Mouse (Mus musculus): ENCODE data around the gene Gm28035. TPM values are rescaled to one million over a fixed set of nuclear protein-coding genes. Genes with fewer than 3 reads are reported as not detected.

Gm28035 gene
- polyA plus RNA-seq, 1 experiment from 2014 or later = 0.20 TPM

- DNase-seq (ENCODE audit: low spot score) (no peak), ATAC-seq (replicated peaks; ENCODE audit: low FRiP score, low read depth) (no peak)
- H3K4me3 ChIP-seq (replicated peaks; ENCODE audit: low read depth, low read length) = no peak overlapping the region
- no peaks in the 10 kb centered on the region for H3K9me3 ChIP-seq (replicated peaks; ENCODE audit: low read length)
- peaks cover 7% of the 10 kb centered on the region for H3K4me1 ChIP-seq (replicated peaks; ENCODE audit: insufficient read depth, low read length)
- TF ChIP-seq CTCF (IDR thresholded peaks at IDR 0.05; ENCODE audit: low read depth) = no peak
- no peak overlapping the region for H3K4me2 ChIP-seq (ENCODE audit: low read length)
- WGBS = 75% methylated on average over 7 of the region's 7 CpGs
- peak overlapping the region; percentile 66 for H3K27ac ChIP-seq
- peaks cover 47% of the 10 kb centered on the region for H3K36me3 ChIP-seq (ENCODE audit: insufficient read depth, low read length)
- H3K27me3 ChIP-seq (ENCODE audit: insufficient read depth, low read length) = no peaks in the 10 kb centered on the region
- H3K9ac ChIP-seq (ENCODE audit: low read depth, low read length) = no peak overlapping the region
These were observed 17.5 kb downstream of the Gm28035 start for GRCm38 (mm10) chr2:30257699-30258460.

GRCm38 (mm10) chr2:30258600-30258999 is 18.2 kb downstream of the Gm28035 start:
- no peak overlapping the region for H3K4me3 ChIP-seq (replicated peaks; ENCODE audit: low read depth, low read length)
- DNase-seq (ENCODE audit: low spot score) (peak; percentile 47), ATAC-seq (replicated peaks; ENCODE audit: low FRiP score, low read depth) (0 out of 2 replicates have a peak, but pooled peaks have one; percentile 19)
- H3K9ac ChIP-seq (ENCODE audit: low read depth, low read length) = no peak overlapping the region
- H3K4me1 ChIP-seq (replicated peaks; ENCODE audit: insufficient read depth, low read length) = peaks cover 7% of the 10 kb centered on the region; the same call in 1 of the 2 replicates
- no peak overlapping the region for H3K4me2 ChIP-seq (ENCODE audit: low read length)
- H3K36me3 ChIP-seq (ENCODE audit: insufficient read depth, low read length) = peaks cover 54% of the 10 kb centered on the region
- 54% methylated on average over 4 of the region's 4 CpGs for WGBS
- no peaks in the 10 kb centered on the region for H3K9me3 ChIP-seq (replicated peaks; ENCODE audit: low read length)
- no peaks in the 10 kb centered on the region for H3K27me3 ChIP-seq (ENCODE audit: insufficient read depth, low read length)
- no peak for TF ChIP-seq CTCF (IDR thresholded peaks at IDR 0.05; ENCODE audit: low read depth)
- H3K27ac ChIP-seq = no peak overlapping the region

GRCm38 (mm10) chr2:30259131-30260064 is 19.0 kb downstream of the Gm28035 start:
- no peak for ATAC-seq (replicated peaks; ENCODE audit: low FRiP score, low read depth)
- Histone ChIP-seq H3K9me3 (replicated peaks; ENCODE audit: low read length) (no peaks in the 10 kb centered on the region), H3K27ac (no peak overlapping the region; the same call in 1 of the 2 replicates), H3K4me1 (replicated peaks; ENCODE audit: insufficient read depth, low read length) (peaks cover 7% of the 10 kb centered on the region; the same call in 1 of the 2 replicates), H3K27me3 (ENCODE audit: insufficient read depth, low read length) (no peaks in the 10 kb centered on the region), H3K4me3 (replicated peaks; ENCODE audit: low read depth, low read length) (no peak overlapping the region), H3K36me3 (ENCODE audit: insufficient read depth, low read length) (peaks cover 61% of the 10 kb centered on the region), H3K4me2 (ENCODE audit: low read length) (no peak overlapping the region), H3K9ac (ENCODE audit: low read depth, low read length) (no peak overlapping the region)
- WGBS = 87% methylated on average over 15 of the region's 15 CpGs
- DNase-seq (ENCODE audit: low spot score) = no peak
- TF ChIP-seq CTCF (IDR thresholded peaks at IDR 0.05; ENCODE audit: low read depth) = no peak

- H3K27ac ChIP-seq = no peak overlapping the region
- WGBS = 86% methylated on average over 4 of the region's 4 CpGs
- H3K4me3 ChIP-seq (replicated peaks; ENCODE audit: low read depth, low read length) = no peak overlapping the region
- H3K4me2 ChIP-seq (ENCODE audit: low read length) = no peak overlapping the region
- H3K9ac ChIP-seq (ENCODE audit: low read depth, low read length) = no peak overlapping the region
- DNase-seq (ENCODE audit: low spot score) = no peak
- no peaks in the 10 kb centered on the region for H3K27me3 ChIP-seq (ENCODE audit: insufficient read depth, low read length)
- ATAC-seq (replicated peaks; ENCODE audit: low FRiP score, low read depth) = no peak
- peaks cover 47% of the 10 kb centered on the region for H3K36me3 ChIP-seq (ENCODE audit: insufficient read depth, low read length)
- H3K4me1 ChIP-seq (replicated peaks; ENCODE audit: insufficient read depth, low read length) = peaks cover 23% of the 10 kb centered on the region
- TF ChIP-seq CTCF (IDR thresholded peaks at IDR 0.05; ENCODE audit: low read depth) = peak; percentile 37; the same call in 1 of the 2 replicates
- no peaks in the 10 kb centered on the region for H3K9me3 ChIP-seq (replicated peaks; ENCODE audit: low read length)
These were observed 20.8 kb downstream of the Gm28035 start for GRCm38 (mm10) chr2:30261064-30261736.

GRCm38 (mm10) chr2:30261921-30262839 is 21.8 kb downstream of the Gm28035 start:
- no peak for DNase-seq (ENCODE audit: low spot score)
- no peak overlapping the region for H3K9ac ChIP-seq (ENCODE audit: low read depth, low read length)
- H3K27me3 ChIP-seq (ENCODE audit: insufficient read depth, low read length) = no peaks in the 10 kb centered on the region
- H3K9me3 ChIP-seq (replicated peaks; ENCODE audit: low read length) = no peaks in the 10 kb centered on the region
- peaks cover 37% of the 10 kb centered on the region for H3K36me3 ChIP-seq (ENCODE audit: insufficient read depth, low read length)
- H3K4me3 ChIP-seq (replicated peaks; ENCODE audit: low read depth, low read length) = no peak overlapping the region
- no peak for TF ChIP-seq CTCF (IDR thresholded peaks at IDR 0.05; ENCODE audit: low read depth)
- H3K4me2 ChIP-seq (ENCODE audit: low read length) = no peak overlapping the region
- H3K27ac ChIP-seq = no peak overlapping the region
- no peak for ATAC-seq (replicated peaks; ENCODE audit: low FRiP score, low read depth)
- H3K4me1 ChIP-seq (replicated peaks; ENCODE audit: insufficient read depth, low read length) = peaks cover 29% of the 10 kb centered on the region
- 91% methylated on average over 18 of the region's 18 CpGs for WGBS
